Mouse (Mus musculus) myocyte (in vitro differentiated cells): Measurements from ENCODE around the gene Fgfr4. TPM values are rescaled to one million over a fixed set of nuclear protein-coding genes. Genes with fewer than 3 reads are reported as not detected.

Experiments used
- H3K27me3 ChIP-seq: one replicate; pipeline ENCODE4 v1.6.1; 2011; ENCODE audit not compliant: control insufficient read depth, insufficient read depth, insufficient read length
- H3K36me3 ChIP-seq: one replicate; pipeline ENCODE4 v1.6.1; 2011; ENCODE audit not compliant: control insufficient read depth, insufficient read depth
- H3K4me2 ChIP-seq: one replicate; pipeline ENCODE4 v1.6.1; 2011; ENCODE audit warnings: low read depth, control low read depth
- H3K4me3 ChIP-seq: one replicate; pipeline ENCODE4 v1.5.1; 2011; ENCODE audit warnings: mild to moderate bottlenecking, control low read depth, moderate library complexity
- H3K79me2 ChIP-seq: one replicate; pipeline ENCODE4 v1.6.1; 2011; ENCODE audit not compliant: control insufficient read depth, insufficient read depth
- H3ac ChIP-seq: one replicate; pipeline ENCODE4 v1.6.1; 2011; ENCODE audit not compliant: control insufficient read depth, insufficient read length
- CEBPB ChIP-seq: IDR thresholded peaks from 2 replicates; pipeline ENCODE4 v1.6.1; 2011; ENCODE audit warnings: mild to moderate bottlenecking, moderate library complexity; ENCODE audit not compliant: poor library complexity, insufficient read depth, severe bottlenecking
- E2F4 ChIP-seq: IDR thresholded peaks from one replicate; pipeline ENCODE4 v1.6.1; 2011; ENCODE audit warnings: mild to moderate bottlenecking, control low read depth, moderate library complexity; ENCODE audit not compliant: insufficient read depth
- MAX ChIP-seq: IDR thresholded peaks from one replicate; pipeline ENCODE4 v1.6.1; 2011; ENCODE audit warnings: low read depth, mild to moderate bottlenecking, control low read depth
- MYOD1 ChIP-seq, 3 experiments: IDR thresholded peaks; one replicate each; pipeline ENCODE4 v1.6.1; 2011; ENCODE audit warnings: control low read depth in 2 of 3, low read depth in 2 of 3, mild to moderate bottlenecking in 2 of 3, moderate library complexity in 1 of 3; ENCODE audit not compliant: insufficient read length in 2 of 3, control insufficient read depth in 1 of 3
- MYOG ChIP-seq, 3 experiments: IDR thresholded peaks; one replicate each; pipeline ENCODE4 v1.6.1; 2011; ENCODE audit warnings: control low read depth in 2 of 3, low read depth in 2 of 3, mild to moderate bottlenecking in 2 of 3; ENCODE audit not compliant: insufficient read length in 2 of 3, control insufficient read depth in 1 of 3, insufficient read depth in 1 of 3
- POLR2A ChIP-seq: IDR thresholded peaks from one replicate; pipeline ENCODE4 v1.6.1; 2011; ENCODE audit warnings: low read depth, mild to moderate bottlenecking, control low read depth, moderate library complexity; ENCODE audit not compliant: insufficient read length
- POLR2AphosphoS2 ChIP-seq: IDR thresholded peaks from one replicate; pipeline ENCODE4 v1.6.1; 2011; ENCODE audit warnings: low read depth, control low read depth; ENCODE audit not compliant: insufficient read length
- REST ChIP-seq: IDR thresholded peaks from one replicate; pipeline ENCODE4 v1.6.1; 2011; ENCODE audit warnings: mild to moderate bottlenecking, control low read depth, moderate library complexity; ENCODE audit not compliant: insufficient read depth, insufficient read length
- SRF ChIP-seq: IDR thresholded peaks from one replicate; pipeline ENCODE4 v1.6.1; 2011; ENCODE audit warnings: low read depth; ENCODE audit not compliant: control insufficient read depth, insufficient read length
- TCF12 ChIP-seq: IDR thresholded peaks from one replicate; pipeline ENCODE4 v1.6.1; 2011; ENCODE audit warnings: mild to moderate bottlenecking, control low read depth; ENCODE audit not compliant: poor library complexity, insufficient read depth, severe bottlenecking
- TCF3 ChIP-seq: IDR thresholded peaks from one replicate; pipeline ENCODE4 v1.6.1; 2011; ENCODE audit warnings: low read depth, control low read depth; ENCODE audit not compliant: insufficient read length
- USF1 ChIP-seq: IDR thresholded peaks from one replicate; pipeline ENCODE4 v1.6.1; 2011; ENCODE audit warnings: low read depth, mild to moderate bottlenecking, control low read depth, moderate library complexity
- polyA plus RNA-seq: library from polyadenylated mRNA; unstranded; fragments of >200 nt; fragmentation: generic; extraction: Trizol; gene quantifications from one replicate; pipeline ENCODE4 v1.2.1, GENCODE M21; 2012; ENCODE audit warnings: missing spikeins

Fgfr4 gene
- polyA plus RNA-seq, result 6.6 TPM

DNA sequence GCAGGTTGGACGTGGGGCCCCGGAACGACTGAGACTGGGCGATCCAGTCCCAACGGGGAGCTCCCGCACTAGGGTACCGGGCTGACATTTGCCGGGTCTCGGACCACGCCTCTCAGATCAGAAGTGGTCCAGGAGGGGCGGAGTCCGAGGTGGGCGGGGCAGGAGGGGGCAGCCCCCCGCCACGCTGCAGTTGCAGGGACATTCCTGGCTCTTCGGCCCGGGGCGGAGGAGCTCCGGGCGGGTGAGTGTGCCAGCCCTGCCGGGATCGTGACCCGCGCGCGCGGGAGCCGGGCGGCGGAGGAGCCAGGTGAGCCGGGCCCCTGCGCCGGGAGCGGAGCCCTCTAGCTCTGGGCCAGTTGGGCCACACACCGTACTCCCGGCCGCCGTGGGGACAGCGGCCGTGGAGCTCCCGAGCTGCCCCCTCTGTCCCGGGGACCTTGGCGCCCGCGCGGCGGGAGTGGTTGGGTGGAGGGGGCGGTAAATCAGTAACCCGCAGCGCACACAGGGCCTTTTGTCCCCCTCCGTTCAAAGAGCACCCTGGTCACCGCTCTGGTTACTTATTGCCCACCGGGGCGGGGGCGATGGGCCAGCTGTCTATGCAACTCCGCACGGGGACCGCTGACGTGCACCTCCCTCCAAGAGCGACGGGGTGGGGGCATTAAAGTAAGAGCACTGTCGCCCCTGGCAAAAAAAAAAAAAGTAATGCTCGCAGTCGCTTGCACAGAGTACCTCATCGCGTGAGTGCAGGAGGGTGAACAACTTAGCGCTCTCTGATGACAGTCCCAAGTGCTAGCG, at the start of gene Fgfr4:
Gene Fgfr4, plus strand, starts transcription at position 20 of the 795 bp plus-strand sequence.
- Histone ChIP-seq H3K4me3 (peak within 1 kb of the TSS; percentile 13), H3ac (no peak within 1 kb of the TSS), H3K4me2 (peak within 1 kb of the TSS; percentile 34), H3K27me3 (no peaks in the 10 kb centered on the region), H3K36me3 (no peaks in the 10 kb centered on the region), H3K79me2 (no peaks in the 10 kb centered on the region)
- no peak for TF ChIP-seq SRF
- TF ChIP-seq POLR2A, result peak; percentile 23

DNA sequence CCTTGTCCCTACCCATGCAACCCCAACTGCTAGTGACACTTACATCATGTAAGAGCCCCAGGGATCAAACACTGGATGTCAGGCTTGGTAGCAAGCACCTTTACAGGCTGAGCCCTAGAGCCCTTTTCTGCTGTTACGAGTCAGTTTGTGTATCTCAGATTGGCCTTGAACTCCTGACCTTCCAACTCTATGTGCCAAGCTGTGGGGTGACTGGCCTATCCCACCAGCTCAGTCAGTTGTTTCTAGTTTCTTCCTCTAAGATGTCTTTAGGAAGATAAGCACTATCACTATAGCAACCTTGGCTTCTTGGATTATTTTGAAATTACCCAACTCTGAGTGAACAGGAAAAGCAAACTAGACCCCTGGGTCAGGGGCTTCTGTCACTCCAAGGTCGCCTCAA, 49.1 kb upstream of the Fgfr4 start:
- Histone ChIP-seq H3K79me2 (peaks cover 39% of the 10 kb centered on the region), H3ac (no peak overlapping the region), H3K4me2 (no peak overlapping the region), H3K4me3 (no peak overlapping the region), H3K27me3 (no peaks in the 10 kb centered on the region), H3K36me3 (no peaks in the 10 kb centered on the region)
- TF ChIP-seq TCF12, result no peak
- TF ChIP-seq MYOD1 (IDR thresholded peaks at IDR 0.05; ENCODE audit: control insufficient read depth in 1 of 3, insufficient read length in 2 of 3, low read depth in 2 of 3), result no peak
- no peak for TF ChIP-seq USF1
- no peak for TF ChIP-seq CEBPB
- no peak for TF ChIP-seq POLR2A
- no peak for TF ChIP-seq E2F4
- no peak for TF ChIP-seq MYOG (IDR thresholded peaks at IDR 0.05; ENCODE audit: control insufficient read depth in 1 of 3, insufficient read depth in 1 of 3, insufficient read length in 2 of 3, low read depth in 2 of 3)
- TF ChIP-seq POLR2AphosphoS2, result no peak
- no peak for TF ChIP-seq MAX
- TF ChIP-seq TCF3, result no peak
- TF ChIP-seq SRF, result no peak
- TF ChIP-seq REST, result no peak

DNA sequence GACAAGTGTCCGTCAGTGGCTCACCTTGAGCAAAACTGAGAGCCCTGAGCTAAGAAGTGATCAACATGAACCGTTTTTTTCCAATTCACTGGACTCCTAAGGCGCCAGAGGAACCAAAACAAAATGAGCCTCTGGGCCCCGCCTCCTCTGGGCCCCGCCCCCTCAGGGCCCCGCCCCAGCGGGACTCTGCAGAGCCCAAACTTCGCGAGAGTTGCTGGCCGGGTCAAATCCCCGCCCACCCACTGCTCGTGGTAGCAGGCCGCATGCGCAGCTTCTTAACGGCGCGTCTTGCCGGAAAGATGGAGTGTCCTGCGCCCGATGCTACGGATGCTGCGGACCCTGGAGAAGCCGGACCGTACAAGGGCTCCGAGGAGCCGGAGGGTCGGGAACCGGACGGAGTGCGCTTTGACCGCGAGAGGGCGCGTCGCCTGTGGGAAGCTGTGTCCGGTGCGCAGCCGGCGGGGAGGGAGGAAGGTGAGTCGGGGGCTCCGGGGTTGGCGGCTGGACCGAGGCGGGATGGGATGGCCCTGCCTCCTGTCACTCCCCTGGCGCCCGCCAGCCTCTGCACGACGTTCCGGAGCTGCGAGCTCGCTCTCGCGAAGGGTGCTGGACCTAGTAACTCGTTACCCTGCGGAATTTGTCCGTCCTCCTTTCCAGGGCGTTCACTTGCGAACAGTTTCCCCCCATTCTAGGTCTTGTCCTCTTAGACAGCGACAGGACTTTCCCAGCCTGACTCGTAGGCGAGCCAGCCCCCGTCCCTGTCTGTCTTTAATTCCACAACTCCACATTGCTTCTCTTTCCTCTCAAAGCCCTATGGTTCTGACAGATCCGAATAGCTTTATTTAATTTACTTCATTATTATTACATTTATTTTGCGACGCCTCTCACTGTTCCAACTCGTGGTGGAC, 47.1 kb upstream of the Fgfr4 start, which contains the start of gene Zfp346:
Gene Zfp346, plus strand, starts transcription at position 267 of the 908 bp plus-strand sequence.
- Histone ChIP-seq H3ac (peak within 1 kb of the TSS; percentile 64), H3K36me3 (no peaks in the 10 kb centered on the region), H3K4me2 (peak within 1 kb of the TSS; percentile 99), H3K27me3 (no peaks in the 10 kb centered on the region), H3K79me2 (peaks cover 45% of the 10 kb centered on the region), H3K4me3 (peak within 1 kb of the TSS; percentile 92)
- TF ChIP-seq MAX (no peak), MYOD1 (IDR thresholded peaks at IDR 0.05; ENCODE audit: control insufficient read depth in 1 of 3, insufficient read length in 2 of 3, low read depth in 2 of 3) (no peak), CEBPB (no peak), TCF3 (no peak), USF1 (no peak), REST (peak; percentile 5), POLR2A (peak; percentile 95), SRF (no peak), POLR2AphosphoS2 (peak; percentile 98), MYOG (IDR thresholded peaks at IDR 0.05; ENCODE audit: control insufficient read depth in 1 of 3, insufficient read depth in 1 of 3, insufficient read length in 2 of 3, low read depth in 2 of 3) (no peak), E2F4 (no peak), TCF12 (no peak)

DNA sequence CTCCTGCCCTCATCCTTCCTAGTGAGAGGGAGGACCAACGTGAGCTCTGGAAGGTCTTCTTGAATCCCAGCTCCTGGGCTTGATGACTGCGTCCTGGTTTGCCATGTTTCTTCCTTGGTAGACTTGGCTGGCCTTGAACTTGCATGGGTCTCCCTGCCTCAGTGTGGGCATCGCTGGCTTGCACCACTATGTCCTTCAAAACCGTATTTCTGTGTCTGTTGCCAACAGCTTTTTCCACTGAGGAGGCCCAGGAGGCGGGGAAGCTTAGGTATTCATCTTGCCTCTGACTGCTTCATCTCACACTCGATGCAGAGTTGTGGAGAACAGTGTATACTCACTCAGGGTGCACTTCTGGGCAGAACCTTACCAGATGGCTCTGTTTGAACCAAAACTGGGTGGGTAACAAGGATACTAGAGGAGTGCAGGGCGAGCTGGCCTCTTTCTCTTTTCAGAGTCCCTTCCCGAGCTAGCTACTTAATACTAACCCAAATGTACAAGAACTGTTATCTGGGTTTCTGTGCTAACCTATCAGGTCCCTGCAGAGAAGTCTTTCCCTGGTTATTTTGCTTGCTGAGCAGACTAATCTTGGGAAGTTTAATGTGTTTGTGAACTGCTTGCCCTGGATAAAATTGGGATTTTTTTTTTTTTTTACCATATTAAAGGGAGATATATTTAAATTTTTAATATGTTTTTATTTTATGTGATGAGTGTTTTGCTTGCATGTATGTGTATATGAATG, 46.3 kb upstream of the Fgfr4 start:
- H3ac ChIP-seq, result peak overlapping the region; percentile 64
- peaks cover 46% of the 10 kb centered on the region for H3K79me2 ChIP-seq
- H3K4me3 ChIP-seq, result peak overlapping the region; percentile 92
- H3K36me3 ChIP-seq, result no peaks in the 10 kb centered on the region
- H3K4me2 ChIP-seq, result peak overlapping the region; percentile 99
- no peaks in the 10 kb centered on the region for H3K27me3 ChIP-seq
- TF ChIP-seq TCF3, result no peak
- no peak for TF ChIP-seq SRF
- TF ChIP-seq MAX, result no peak
- no peak for TF ChIP-seq USF1
- TF ChIP-seq REST, result no peak
- TF ChIP-seq TCF12, result no peak
- TF ChIP-seq MYOD1 (IDR thresholded peaks at IDR 0.05; ENCODE audit: control insufficient read depth in 1 of 3, insufficient read length in 2 of 3, low read depth in 2 of 3), result no peak
- TF ChIP-seq POLR2A, result no peak
- no peak for TF ChIP-seq CEBPB
